Mouse (Mus musculus): ENCODE results near the gene Osbp2. TPM values are rescaled to one million over a fixed set of nuclear protein-coding genes. Genes with fewer than 3 reads are reported as not detected.
A peak's percentile ranks its signal among the peaks of the same experiment; 100 is the strongest.
"Not testable (repeated sequence)": the region's sequence is repeated elsewhere in the genome, so short reads cannot be mapped to it uniquely, and the experiment has no call there.

Gene Osbp2
- total RNA-seq (2021) = 10 to 100 TPM; 82.8 to 89.6 TPM
- long read RNA-seq, experiment 1, full-length matches to known transcripts = 12 of 39 reads
- long read RNA-seq, experiment 1, partial matches to known transcripts = 6 of 39 reads
- long read RNA-seq, experiment 1, other reads (novel, unspliced or antisense) = 21 of 39 reads
- long read RNA-seq, experiment 2, full-length matches to known transcripts = 12 of 54 reads
- long read RNA-seq, experiment 2, partial matches to known transcripts = 9 of 54 reads
- long read RNA-seq, experiment 2, other reads (novel, unspliced or antisense) = 33 of 54 reads

GRCm38 (mm10) chr11:3863454-3864112 is at the start of gene Osbp2:
Gene Osbp2, minus strand, starts transcription at chr11:3863903.
- DNase-seq (ENCODE audit: low spot score in 2 of 2) = peak; percentile 71 to 77

GRCm38 (mm10) chr11:3912875-3913271 is 49.2 kb upstream of the Osbp2 start:
- peak; percentile 34 to 41 for DNase-seq (ENCODE audit: low spot score in 2 of 2)

GRCm38 (mm10) chr11:3912100-3912874 is 48.6 kb upstream of the Osbp2 start:
- peak in 1 of 2 experiments; percentile 60 for DNase-seq (ENCODE audit: low spot score in 2 of 2)

GRCm38 (mm10) chr11:3911440-3911839 is 47.7 kb upstream of the Osbp2 start:
- DNase-seq (ENCODE audit: low spot score in 2 of 2) = not testable (repeated sequence)

- no peak for DNase-seq (ENCODE audit: low spot score in 2 of 2)
Measured at GRCm38 (mm10) chr11:3910513-3911310, 47.0 kb upstream of the Osbp2 start.

GRCm38 (mm10) chr11:3909236-3909635 is 45.5 kb upstream of the Osbp2 start:
- no peak for DNase-seq (ENCODE audit: low spot score in 2 of 2)

- no peak for DNase-seq (ENCODE audit: low spot score in 2 of 2)
Measured at GRCm38 (mm10) chr11:3905446-3905845, 41.7 kb upstream of the Osbp2 start.

GRCm38 (mm10) chr11:3904673-3905072 is 41.0 kb upstream of the Osbp2 start:
- no peak for DNase-seq (ENCODE audit: low spot score in 2 of 2)

GRCm38 (mm10) chr11:3903046-3903445 is 39.3 kb upstream of the Osbp2 start:
- DNase-seq (ENCODE audit: low spot score in 2 of 2) = peak; percentile 53 to 80

- no peak for DNase-seq (ENCODE audit: low spot score in 2 of 2)
Measured at GRCm38 (mm10) chr11:3902516-3902915, 38.8 kb upstream of the Osbp2 start.

- DNase-seq (ENCODE audit: low spot score in 2 of 2) = no peak
Measured at GRCm38 (mm10) chr11:3900296-3900695, 36.6 kb upstream of the Osbp2 start.

- DNase-seq (ENCODE audit: low spot score in 2 of 2) = no peak
Measured at GRCm38 (mm10) chr11:3895933-3896332, 32.2 kb upstream of the Osbp2 start.

- DNase-seq (ENCODE audit: low spot score in 2 of 2) = no peak
Measured at GRCm38 (mm10) chr11:3895458-3895857, 31.8 kb upstream of the Osbp2 start.

GRCm38 (mm10) chr11:3894406-3895281 is 30.9 kb upstream of the Osbp2 start, which contains the start of the genes 4921536K21Rik and Dusp18:
Gene 4921536K21Rik, minus strand, starts transcription at chr11:3895098.
Gene Dusp18, plus strand, starts transcription at chr11:3895240.
- peak; percentile 90 to 97 for DNase-seq (ENCODE audit: low spot score in 2 of 2)

- DNase-seq (ENCODE audit: low spot score in 2 of 2) = no peak
Measured at GRCm38 (mm10) chr11:3893970-3894369, 30.3 kb upstream of the Osbp2 start.

GRCm38 (mm10) chr11:3887331-3887730 is 23.6 kb upstream of the Osbp2 start:
- no peak for DNase-seq (ENCODE audit: low spot score in 2 of 2)

GRCm38 (mm10) chr11:3883711-3884110 is 20.0 kb upstream of the Osbp2 start:
- DNase-seq (ENCODE audit: low spot score in 2 of 2) = no peak

- DNase-seq (ENCODE audit: low spot score in 2 of 2) = peak; percentile 58 to 78
Measured at GRCm38 (mm10) chr11:3879836-3880235, 16.1 kb upstream of the Osbp2 start.

- no peak for DNase-seq (ENCODE audit: low spot score in 2 of 2)
Measured at GRCm38 (mm10) chr11:3878660-3879059, 15.0 kb upstream of the Osbp2 start.

- DNase-seq (ENCODE audit: low spot score in 2 of 2) = peak in 1 of 2 experiments; percentile 54
Measured at GRCm38 (mm10) chr11:3876419-3876818, 12.7 kb upstream of the Osbp2 start.

Measured in layer of hippocampus, postnatal 14 days (tissue).